In the genomic region with DNA sequence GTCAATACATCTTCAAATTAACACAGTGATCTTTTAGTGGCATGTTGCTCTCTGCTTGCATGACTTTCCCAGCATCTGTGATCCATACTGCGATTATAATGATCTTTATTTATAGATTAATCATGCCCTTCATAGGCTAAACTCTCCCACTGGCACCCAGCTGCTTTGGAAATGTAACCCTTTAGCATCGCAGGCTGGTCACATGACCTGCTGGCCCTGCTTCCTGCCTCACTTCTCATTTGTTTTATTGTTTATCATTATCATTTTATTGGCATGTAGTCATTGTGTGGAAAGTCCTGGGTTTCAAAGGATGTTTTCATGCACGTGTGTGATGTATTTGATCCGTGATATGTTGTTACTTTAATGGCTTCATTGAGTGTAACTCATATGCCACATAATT, we compare ENCODE assay signal across 15 mouse cellular contexts.
"Had no signal": no experiment of that assay in that cellular context is flagged by ENCODE, and none has a peak within 500 bp of the region (broad histone marks: within the 10 kb centered on the region; RNA-seq: fewer than 3 reads in every experiment).

No protein-coding gene starts in this region.

- H3K36me3 ChIP-seq: neural tube, embryonic 13.5 days; neural tube, embryonic 15.5 days; stomach, embryonic 15.5 days had no signal

- DNase-seq: retina, postnatal 1 day; right cerebral cortex, adult 18-20 months; right cerebral cortex, postnatal 14 days; right cerebral cortex, postnatal 25 days; right cerebral cortex, postnatal 4 days; spleen, adult 18-20 months; thymus, adult 18-20 months; thymus, adult 2 months; thymus, postnatal 14 days; thymus, postnatal 25 days; thymus, postnatal 36 days; thymus, postnatal 4 days had no signal

- H3K4me3 ChIP-seq: neural tube, embryonic 13.5 days; neural tube, embryonic 15.5 days; stomach, embryonic 15.5 days had no signal

- H3K27me3 ChIP-seq: neural tube, embryonic 13.5 days; neural tube, embryonic 15.5 days; stomach, embryonic 15.5 days had no signal
